Mouse (Mus musculus): Measurements from ENCODE around the gene Sctr. TPM values are rescaled to one million over a fixed set of nuclear protein-coding genes. Genes with fewer than 3 reads are reported as not detected.

The Sctr gene
- polyA plus RNA-seq, 1 experiment from 2014 or later, result 0.98 TPM

DNA sequence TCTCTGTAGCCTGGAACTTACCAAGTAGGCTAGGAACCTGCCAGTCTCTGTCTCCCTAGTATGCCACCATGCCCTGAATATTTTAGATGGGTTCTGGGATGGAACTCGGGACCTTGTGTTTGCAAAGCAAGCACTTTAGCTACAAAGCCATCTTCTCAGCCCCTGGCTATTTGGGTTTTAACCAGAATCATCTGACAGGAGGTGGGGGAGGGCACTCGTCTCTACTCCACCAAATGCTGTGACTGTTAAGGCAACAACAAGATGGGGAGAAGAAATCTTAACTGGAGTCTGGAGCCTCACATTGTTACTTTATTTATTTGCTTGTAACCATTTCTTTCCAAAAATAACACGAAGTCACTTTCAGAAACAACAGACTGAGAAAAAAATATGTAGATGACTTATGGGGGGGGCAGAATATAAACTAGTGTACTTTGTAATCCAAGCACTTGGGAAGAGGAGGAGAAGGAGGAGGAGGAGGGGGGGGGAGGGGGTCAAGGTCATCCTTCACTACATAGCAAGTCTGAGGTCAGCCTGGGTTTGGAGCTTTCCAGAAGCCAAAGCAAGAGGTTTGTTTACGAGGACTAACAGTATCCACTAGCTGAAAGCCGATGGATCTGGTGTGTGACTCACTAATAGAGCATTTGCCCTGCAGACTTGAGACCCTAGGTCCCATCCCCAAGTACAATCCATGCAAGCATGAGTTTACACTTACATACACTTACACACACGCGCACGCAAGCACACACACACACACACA lies 51.2 kb downstream of the Sctr start:
- Histone ChIP-seq H3K4me1 (replicated peaks; ENCODE audit: control insufficient read depth, insufficient read depth, low read length) (no peaks in the 10 kb centered on the region), H3K27ac (ENCODE audit: low read depth, low read length) (no peak overlapping the region), H3K9ac (ENCODE audit: low read depth, low read length) (no peak overlapping the region), H3K9me3 (ENCODE audit: control insufficient read depth) (no peaks in the 10 kb centered on the region), H3K36me3 (ENCODE audit: control insufficient read depth, insufficient read depth) (no peaks in the 10 kb centered on the region), H3K4me2 (replicated peaks; ENCODE audit: low read depth) (no peak overlapping the region), H3K4me3 (ENCODE audit: low read depth, low read length) (no peak overlapping the region), H3K27me3 (replicated peaks; ENCODE audit: control insufficient read depth, insufficient read depth, low read length) (no peaks in the 10 kb centered on the region)
- ATAC-seq, result no peak
- WGBS, result 62% methylated on average over 8 of the region's 8 CpGs
- no peak for TF ChIP-seq CTCF (IDR thresholded peaks at IDR 0.05; ENCODE audit: low read depth)

DNA sequence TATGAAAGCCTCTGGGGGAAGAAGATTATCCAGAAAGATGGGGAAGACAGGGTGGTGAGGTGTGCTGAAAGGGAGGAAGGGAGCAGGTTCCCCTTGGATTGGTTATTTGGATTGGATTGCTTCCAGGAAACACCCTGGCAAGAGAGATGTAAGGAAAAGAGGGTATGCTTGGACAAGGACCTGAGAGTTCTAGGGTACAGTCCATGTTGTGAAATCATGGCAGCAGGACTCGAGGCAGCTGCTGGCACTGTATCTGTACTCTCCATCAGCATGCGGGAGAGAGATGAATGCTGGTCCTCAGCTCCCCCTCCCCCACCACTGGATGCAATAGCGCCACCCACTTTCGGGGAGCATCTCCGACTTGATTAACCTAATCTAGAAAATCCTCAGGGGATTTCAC lies 54.0 kb downstream of the Sctr start:
- no peak for ATAC-seq

DNA sequence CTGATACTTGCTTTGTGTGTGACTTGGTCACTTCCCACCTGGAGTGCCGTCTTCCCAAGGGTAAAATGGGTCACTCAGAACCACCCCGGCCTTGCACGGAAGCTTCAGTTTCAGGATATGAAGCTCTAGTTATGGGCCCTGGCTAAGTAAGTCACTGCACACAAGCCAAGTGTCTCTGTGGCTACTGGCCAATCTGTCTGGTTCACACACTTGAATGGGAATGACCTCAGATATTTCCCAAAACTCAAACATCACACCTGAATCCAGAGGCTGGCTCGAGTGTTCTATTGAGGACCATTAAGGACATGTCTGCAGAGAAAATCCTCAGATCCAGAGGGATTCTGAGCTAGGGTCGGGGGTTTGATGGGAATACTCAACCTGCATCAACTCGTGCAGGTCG lies 55.5 kb downstream of the Sctr start:
- H3K4me3 ChIP-seq (ENCODE audit: low read depth, low read length), result no peak overlapping the region
- ATAC-seq, result no peak
- 94% methylated on average over 7 of the region's 7 CpGs for WGBS
- no peaks in the 10 kb centered on the region for H3K27me3 ChIP-seq (replicated peaks; ENCODE audit: control insufficient read depth, insufficient read depth, low read length)
- H3K4me1 ChIP-seq (replicated peaks; ENCODE audit: control insufficient read depth, insufficient read depth, low read length), result peaks cover 14% of the 10 kb centered on the region
- H3K36me3 ChIP-seq (ENCODE audit: control insufficient read depth, insufficient read depth), result peaks cover 6% of the 10 kb centered on the region
- TF ChIP-seq CTCF (IDR thresholded peaks at IDR 0.05; ENCODE audit: low read depth), result no peak
- H3K9ac ChIP-seq (ENCODE audit: low read depth, low read length), result no peak overlapping the region
- no peaks in the 10 kb centered on the region for H3K9me3 ChIP-seq (ENCODE audit: control insufficient read depth)
- no peak overlapping the region for H3K27ac ChIP-seq (ENCODE audit: low read depth, low read length)
- no peak overlapping the region for H3K4me2 ChIP-seq (replicated peaks; ENCODE audit: low read depth)

More for the DNA sequence above, 54.0 kb downstream of the Sctr start:
- Histone ChIP-seq H3K9me3 (ENCODE audit: control insufficient read depth) (no peaks in the 10 kb centered on the region), H3K27me3 (replicated peaks; ENCODE audit: control insufficient read depth, insufficient read depth, low read length) (no peaks in the 10 kb centered on the region), H3K4me2 (replicated peaks; ENCODE audit: low read depth) (no peak overlapping the region), H3K9ac (ENCODE audit: low read depth, low read length) (no peak overlapping the region), H3K36me3 (ENCODE audit: control insufficient read depth, insufficient read depth) (no peaks in the 10 kb centered on the region; the same call in 1 of the 2 replicates), H3K4me1 (replicated peaks; ENCODE audit: control insufficient read depth, insufficient read depth, low read length) (peaks cover 7% of the 10 kb centered on the region; the same call in 1 of the 2 replicates), H3K4me3 (ENCODE audit: low read depth, low read length) (no peak overlapping the region), H3K27ac (ENCODE audit: low read depth, low read length) (no peak overlapping the region)
- TF ChIP-seq CTCF (IDR thresholded peaks at IDR 0.05; ENCODE audit: low read depth), result no peak
- 69% methylated on average over 5 of the region's 5 CpGs for WGBS

DNA sequence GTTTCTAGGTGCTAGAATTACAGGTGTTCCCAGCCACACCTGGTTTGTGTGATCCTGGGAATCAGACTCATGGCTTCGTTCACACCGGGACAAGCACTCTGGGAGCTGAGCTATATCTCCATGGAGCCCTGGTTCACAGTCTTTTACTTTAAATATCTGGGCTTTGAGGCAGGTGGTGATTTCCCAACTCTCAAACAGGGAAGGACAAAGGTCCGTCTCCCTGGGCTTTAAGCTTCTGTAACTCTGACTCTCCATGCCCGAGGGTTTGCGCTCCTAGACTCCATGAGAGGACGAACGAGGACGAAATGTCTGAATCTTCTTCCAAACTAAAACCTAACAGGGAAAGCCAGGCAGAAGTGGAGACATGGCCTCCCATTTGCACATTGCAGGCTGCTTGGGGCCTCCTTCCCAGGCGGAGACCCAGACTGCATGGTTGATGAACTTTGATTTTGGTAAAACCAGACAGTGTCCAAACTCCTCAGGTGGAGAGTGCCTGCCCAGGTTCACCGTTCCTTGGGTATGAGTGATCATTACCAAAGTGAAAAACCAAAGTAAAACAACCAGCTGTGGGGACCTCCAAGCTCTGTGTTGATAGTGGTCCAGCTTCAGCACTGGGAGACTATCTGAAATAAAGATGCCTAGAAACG lies 57.5 kb downstream of the Sctr start:
- Histone ChIP-seq H3K27me3 (replicated peaks; ENCODE audit: control insufficient read depth, insufficient read depth, low read length) (no peaks in the 10 kb centered on the region), H3K4me2 (replicated peaks; ENCODE audit: low read depth) (no peak overlapping the region), H3K36me3 (ENCODE audit: control insufficient read depth, insufficient read depth) (peaks cover 18% of the 10 kb centered on the region), H3K27ac (ENCODE audit: low read depth, low read length) (peak overlapping the region; percentile 35; the same call in 1 of the 2 replicates), H3K4me1 (replicated peaks; ENCODE audit: control insufficient read depth, insufficient read depth, low read length) (peaks cover 14% of the 10 kb centered on the region), H3K9ac (ENCODE audit: low read depth, low read length) (no peak overlapping the region), H3K9me3 (ENCODE audit: control insufficient read depth) (no peaks in the 10 kb centered on the region), H3K4me3 (ENCODE audit: low read depth, low read length) (no peak overlapping the region)
- TF ChIP-seq CTCF (IDR thresholded peaks at IDR 0.05; ENCODE audit: low read depth), result no peak
- 57% methylated on average over 11 of the region's 11 CpGs for WGBS
- peak; percentile 48 for ATAC-seq

DNA sequence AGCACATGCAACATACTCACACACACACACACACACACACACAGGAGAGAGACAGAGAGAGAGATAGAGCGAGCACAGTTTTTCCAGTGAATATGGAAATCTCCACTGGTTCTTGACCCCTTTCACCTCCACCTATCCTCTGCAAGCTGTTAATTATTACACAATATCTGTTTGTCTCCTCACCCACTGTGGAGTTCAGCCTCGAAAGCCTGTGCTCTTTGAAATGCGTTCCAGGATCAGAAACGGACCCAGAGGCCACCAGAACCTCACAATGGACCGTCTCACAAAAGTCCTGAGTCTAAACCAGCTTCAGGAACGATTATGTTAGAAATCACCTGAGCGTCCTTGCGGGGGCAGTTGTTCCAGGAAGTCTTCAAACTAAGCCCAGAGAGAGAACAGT lies 59.5 kb downstream of the Sctr start:
- no peaks in the 10 kb centered on the region for H3K9me3 ChIP-seq (ENCODE audit: control insufficient read depth)
- no peak for ATAC-seq
- TF ChIP-seq CTCF (IDR thresholded peaks at IDR 0.05; ENCODE audit: low read depth), result no peak
- H3K4me3 ChIP-seq (ENCODE audit: low read depth, low read length), result no peak overlapping the region
- H3K27ac ChIP-seq (ENCODE audit: low read depth, low read length), result peak overlapping the region; percentile 28; the same call in 1 of the 2 replicates
- peak overlapping the region; percentile 17; the same call in 1 of the 2 replicates for H3K4me2 ChIP-seq (replicated peaks; ENCODE audit: low read depth)
- H3K27me3 ChIP-seq (replicated peaks; ENCODE audit: control insufficient read depth, insufficient read depth, low read length), result no peaks in the 10 kb centered on the region
- 39% methylated on average over 8 of the region's 8 CpGs for WGBS
- H3K4me1 ChIP-seq (replicated peaks; ENCODE audit: control insufficient read depth, insufficient read depth, low read length), result peaks cover 19% of the 10 kb centered on the region
- no peak overlapping the region for H3K9ac ChIP-seq (ENCODE audit: low read depth, low read length)
- peaks cover 18% of the 10 kb centered on the region for H3K36me3 ChIP-seq (ENCODE audit: control insufficient read depth, insufficient read depth)

DNA sequence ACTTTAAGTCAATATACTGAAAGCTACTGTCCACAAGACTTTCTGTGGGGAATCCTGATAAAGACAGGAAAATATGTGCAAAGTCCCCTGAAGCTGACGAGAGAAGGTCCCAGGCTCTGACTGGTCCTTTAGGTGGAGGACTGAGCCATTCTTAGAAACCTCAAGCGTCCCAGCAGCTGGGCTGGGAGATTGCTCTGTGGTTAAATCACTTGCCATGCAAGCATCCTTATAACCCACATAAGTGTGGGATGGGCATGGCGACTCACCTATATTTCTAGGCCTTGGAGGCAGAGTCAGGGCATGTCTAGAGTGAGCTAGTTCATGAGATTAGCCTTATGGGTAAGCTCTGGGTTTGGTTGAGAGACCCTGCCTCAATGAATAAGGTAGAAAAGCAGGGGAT lies 59.9 kb downstream of the Sctr start:
- H3K27ac ChIP-seq (ENCODE audit: low read depth, low read length), result peak overlapping the region; percentile 28; the same call in 1 of the 2 replicates
- H3K27me3 ChIP-seq (replicated peaks; ENCODE audit: control insufficient read depth, insufficient read depth, low read length), result no peaks in the 10 kb centered on the region
- H3K9ac ChIP-seq (ENCODE audit: low read depth, low read length), result no peak overlapping the region
- H3K4me2 ChIP-seq (replicated peaks; ENCODE audit: low read depth), result no peak overlapping the region
- H3K4me3 ChIP-seq (ENCODE audit: low read depth, low read length), result no peak overlapping the region
- no peaks in the 10 kb centered on the region for H3K9me3 ChIP-seq (ENCODE audit: control insufficient read depth)
- WGBS, result 58% methylated on average over 3 of the region's 3 CpGs
- no peak for ATAC-seq
- H3K36me3 ChIP-seq (ENCODE audit: control insufficient read depth, insufficient read depth), result peaks cover 18% of the 10 kb centered on the region
- TF ChIP-seq CTCF (IDR thresholded peaks at IDR 0.05; ENCODE audit: low read depth), result no peak
- peaks cover 19% of the 10 kb centered on the region for H3K4me1 ChIP-seq (replicated peaks; ENCODE audit: control insufficient read depth, insufficient read depth, low read length)

All from intestine, postnatal 0 days (tissue).